Comparison of ENCODE assay signal across 8 mouse cellular contexts in genomic region chr17:85664618-85665320, GRCm38 (mm10). TPM values are rescaled to one million over a fixed set of nuclear protein-coding genes. Genes with fewer than 3 reads are reported as not detected.
DNase-seq lines count a peak whose midpoint lies in the region; TF ChIP-seq lines count a peak whose summit lies in the region.

No protein-coding gene starts in this region.

- 2% methylated on average over 20 of the region's 20 CpGs for WGBS in cerebellum, adult 2 months
- WGBS in lung, adult 2 months: 3% methylated on average over 20 of the region's 20 CpGs

- peak overlapping the region; percentile 6 for H3K4me3 ChIP-seq in cerebellum, adult 2 months (replicated peaks; ENCODE audit: insufficient read depth, low read depth, low read length)
- no peak overlapping the region for H3K4me3 ChIP-seq in lung, adult 2 months (replicated peaks; ENCODE audit: extremely low read depth, low read depth, low read length)

- peak; percentile 74 for TF ChIP-seq CTCF in cerebellum, adult 2 months (IDR thresholded peaks at IDR 0.05; ENCODE audit: borderline replicate concordance, insufficient read depth, low read depth, low read length)
- peak; percentile 74 for TF ChIP-seq CTCF in lung, adult 2 months (IDR thresholded peaks at IDR 0.05; ENCODE audit: insufficient read depth, low read length)

- H3K4me1 ChIP-seq in cerebellum, adult 2 months (ENCODE audit: control insufficient read depth, insufficient read depth, low read length): peaks cover 13% of the 10 kb centered on the region; the same call in 1 of the 2 replicates
- no peaks in the 10 kb centered on the region for H3K4me1 ChIP-seq in lung, adult 2 months (ENCODE audit: control insufficient read depth, insufficient read depth, low read length)

- peak; percentile 72 for DNase-seq in Muller cell, postnatal 12 days (ENCODE audit: inconsistent ontology term)
- DNase-seq in cerebellum, adult 2 months: peak; percentile 62 to 69
- DNase-seq in forelimb bud, embryonic 11.5 days (ENCODE audit: low read depth, low spot score): peak; percentile 84
- DNase-seq in heart, postnatal 4 days: peak; percentile 83
- DNase-seq in layer of hippocampus, adult 18-20 months (ENCODE audit: low spot score in 2 of 2): peak; percentile 64 to 86
- no peak for DNase-seq in lung, adult 2 months
- peak; percentile 51 for DNase-seq in ovary, postnatal 14 days (ENCODE audit: low spot score)
- peak; percentile 50 to 73 for DNase-seq in urinary bladder, postnatal 4 days (ENCODE audit: low spot score in 2 of 2)

- no peaks in the 10 kb centered on the region for H3K27me3 ChIP-seq in cerebellum, adult 2 months (ENCODE audit: control insufficient read depth, insufficient read depth, low read length)

- no peak for TF ChIP-seq POLR2A in cerebellum, adult 2 months (IDR thresholded peaks at IDR 0.05; ENCODE audit: borderline replicate concordance, insufficient read depth, low read length)
- no peak for TF ChIP-seq POLR2A in lung, adult 2 months (IDR thresholded peaks at IDR 0.05; ENCODE audit: borderline replicate concordance, extremely low read depth, low read depth, low read length)

- no peak overlapping the region for H3K27ac ChIP-seq in cerebellum, adult 2 months (ENCODE audit: insufficient read depth, low read length)

RNA-seq across cellular contexts. Expression of gene Six2, which starts 23.3 kb away (rescaled TPM):
- 0.06 and 0.07 TPM in 2 replicates for polyA plus RNA-seq in cerebellum, adult 2 months (2012; rRNA removed)
- total RNA-seq in heart, postnatal 4 days (2021): under 1 TPM; 0.45 to 0.83 TPM
- total RNA-seq in layer of hippocampus, adult 18-20 months (2021): under 1 TPM; 0.17 to 0.30 TPM
- polyA plus RNA-seq in lung, adult 2 months (2012; rRNA removed): 0.18 and 0.37 TPM in 2 replicates

RNA-seq across cellular contexts. Expression of gene Six3, which starts 51.4 kb away (rescaled TPM):
- polyA plus RNA-seq in cerebellum, adult 2 months (2012; rRNA removed): 1.3 and 1.8 TPM in 2 replicates
- total RNA-seq in heart, postnatal 4 days (2021): not detected
- under 1 TPM; 0.28 to 0.30 TPM for total RNA-seq in layer of hippocampus, adult 18-20 months (2021)
- polyA plus RNA-seq in lung, adult 2 months (2012; rRNA removed): not detected in 2 replicates
